Mouse (Mus musculus): ENCODE results near the gene Unc93a. TPM values are rescaled to one million over a fixed set of nuclear protein-coding genes. Genes with fewer than 3 reads are reported as not detected.
"Not testable (repeated sequence)": the region's sequence is repeated elsewhere in the genome, so short reads cannot be mapped to it uniquely, and the experiment has no call there.

The Unc93a gene
- total and polyA plus RNA-seq, 3 experiments = 0.06 TPM; not detected in 2

DNA sequence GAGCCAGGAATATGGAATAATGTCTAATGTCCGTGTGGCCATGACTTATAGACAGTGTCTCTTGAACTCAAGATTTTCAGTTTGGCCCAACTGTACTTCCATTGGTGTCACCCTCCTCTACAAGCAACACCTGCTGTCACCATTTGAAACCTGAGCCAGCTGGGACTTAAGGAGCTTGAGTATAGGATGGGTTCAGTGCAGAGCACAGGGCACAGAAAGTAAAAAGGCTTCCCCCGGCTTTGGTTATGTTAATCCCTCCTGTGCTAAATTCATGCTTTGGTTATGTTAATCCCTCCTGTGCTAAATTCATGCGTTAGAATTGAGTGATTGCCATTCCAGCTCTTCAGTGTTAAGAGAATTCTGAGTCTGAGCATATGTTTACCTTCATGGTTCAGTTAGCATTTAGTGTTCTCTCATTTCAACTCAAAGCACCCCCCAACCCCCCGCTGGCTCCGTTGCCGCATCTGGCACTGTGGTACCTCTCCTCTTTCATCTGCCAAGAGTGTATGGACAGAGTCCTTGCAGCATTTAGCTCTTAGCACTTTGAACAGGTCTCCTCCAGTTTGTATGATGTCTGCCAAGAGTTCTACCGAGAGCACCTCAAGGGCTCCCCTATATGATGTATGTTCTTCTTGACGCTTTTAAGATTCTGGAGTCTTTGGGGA lies 39.4 kb downstream of the Unc93a start:
- WGBS = 67% methylated on average over 8 of the region's 8 CpGs
- H3K27me3 ChIP-seq (ENCODE audit: control insufficient read depth, insufficient read depth, low read length); intact Hi-C loops (cut with DNase I); H3K4me3 ChIP-seq; H3K27ac ChIP-seq; H3K9ac ChIP-seq (ENCODE audit: low read depth, low read length); H3K79me2 ChIP-seq (replicated peaks; ENCODE audit: control insufficient read depth, insufficient read depth, low read length); H3K36me3 ChIP-seq (ENCODE audit: control insufficient read depth, insufficient read depth, low read length); H3K4me1 ChIP-seq (ENCODE audit: control insufficient read depth, insufficient read depth, low read length); DNase-seq: not testable (repeated sequence)

DNA sequence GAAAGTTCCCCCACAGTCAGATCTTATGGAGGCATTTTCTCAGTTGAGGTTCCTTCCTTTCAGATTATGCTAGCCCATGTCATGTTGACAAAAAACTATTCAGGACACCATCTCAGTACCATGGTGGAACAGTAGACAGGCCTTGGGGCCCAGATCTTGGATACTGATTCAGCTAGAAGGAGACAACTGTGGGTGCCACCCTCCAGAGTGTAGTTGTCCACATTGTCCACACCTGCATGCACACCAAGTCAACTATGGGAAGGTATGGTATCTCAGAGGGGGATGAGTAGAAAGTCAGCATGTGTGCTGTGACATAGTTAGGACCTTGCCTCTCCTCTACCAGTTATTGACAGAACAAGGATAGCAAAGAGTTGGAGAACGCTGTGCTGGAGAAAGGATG lies 40.1 kb downstream of the Unc93a start:
- H3K27ac ChIP-seq; H3K36me3 ChIP-seq (ENCODE audit: control insufficient read depth, insufficient read depth, low read length); H3K4me3 ChIP-seq; intact Hi-C loops (cut with DNase I); H3K27me3 ChIP-seq (ENCODE audit: control insufficient read depth, insufficient read depth, low read length); H3K9ac ChIP-seq (ENCODE audit: low read depth, low read length); H3K79me2 ChIP-seq (replicated peaks; ENCODE audit: control insufficient read depth, insufficient read depth, low read length); DNase-seq; H3K4me1 ChIP-seq (ENCODE audit: control insufficient read depth, insufficient read depth, low read length): not testable (repeated sequence)
- no CpG with 5 or more reads among the region's 1 CpGs for WGBS

DNA sequence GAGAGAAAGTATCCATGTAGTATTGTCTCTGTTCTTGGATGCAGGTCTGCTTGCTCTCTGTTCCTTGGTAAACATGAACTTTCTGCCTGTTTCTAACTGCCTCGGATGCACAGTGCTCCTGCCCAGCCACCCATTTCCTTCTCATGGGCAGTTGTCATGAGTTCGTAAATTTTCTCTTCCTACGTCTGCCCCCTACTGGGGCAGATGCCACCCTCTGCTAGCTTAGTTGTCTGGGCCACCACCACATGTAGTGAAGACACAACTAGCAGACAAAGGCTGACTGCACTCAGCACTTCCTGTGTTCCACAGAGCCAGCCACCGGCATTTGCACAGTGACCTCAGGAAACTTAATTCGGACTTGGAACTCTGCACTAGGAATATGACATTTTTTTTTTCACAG lies 62.4 kb downstream of the Unc93a start:
- H3K36me3 ChIP-seq (ENCODE audit: control insufficient read depth, insufficient read depth, low read length); H3K79me2 ChIP-seq (replicated peaks; ENCODE audit: control insufficient read depth, insufficient read depth, low read length); H3K27me3 ChIP-seq (ENCODE audit: control insufficient read depth, insufficient read depth, low read length); H3K27ac ChIP-seq; H3K9ac ChIP-seq (ENCODE audit: low read depth, low read length); H3K4me1 ChIP-seq (ENCODE audit: control insufficient read depth, insufficient read depth, low read length); intact Hi-C loops (cut with DNase I); H3K4me3 ChIP-seq; DNase-seq: not testable (repeated sequence)
- 43% methylated on average over 4 of the region's 5 CpGs for WGBS

DNA sequence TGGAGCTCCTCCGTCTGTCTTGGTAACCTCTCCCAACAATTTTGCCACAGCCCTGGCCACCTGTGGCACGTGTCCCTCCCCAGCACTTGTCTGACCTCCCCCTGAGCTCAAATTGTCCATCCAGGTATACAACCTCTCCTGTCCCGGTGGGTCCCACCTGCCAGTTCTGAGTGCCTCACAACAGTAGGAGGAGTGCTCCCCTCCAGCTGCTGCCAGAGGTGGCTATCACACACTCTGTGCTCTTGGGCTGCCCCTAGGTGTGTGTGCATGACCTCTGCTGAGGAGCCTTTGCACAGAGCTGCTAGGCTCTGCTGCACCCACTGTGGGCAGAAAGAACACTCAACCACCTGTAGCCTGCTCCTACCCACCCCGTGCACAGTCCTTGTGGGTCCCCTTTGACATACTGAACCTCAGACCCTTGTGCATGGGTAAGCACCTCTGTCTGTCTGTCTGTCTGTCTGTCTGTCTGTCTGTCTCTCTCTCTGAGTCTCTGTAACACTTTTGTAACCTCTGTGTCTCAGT lies 63.7 kb downstream of the Unc93a start:
- H3K4me1 ChIP-seq (ENCODE audit: control insufficient read depth, insufficient read depth, low read length); H3K27me3 ChIP-seq (ENCODE audit: control insufficient read depth, insufficient read depth, low read length); H3K9ac ChIP-seq (ENCODE audit: low read depth, low read length); H3K36me3 ChIP-seq (ENCODE audit: control insufficient read depth, insufficient read depth, low read length); DNase-seq; H3K4me3 ChIP-seq; H3K27ac ChIP-seq; intact Hi-C loops (cut with DNase I); H3K79me2 ChIP-seq (replicated peaks; ENCODE audit: control insufficient read depth, insufficient read depth, low read length): not testable (repeated sequence)
- WGBS = 100% methylated on average over 1 of the region's 4 CpGs

DNA sequence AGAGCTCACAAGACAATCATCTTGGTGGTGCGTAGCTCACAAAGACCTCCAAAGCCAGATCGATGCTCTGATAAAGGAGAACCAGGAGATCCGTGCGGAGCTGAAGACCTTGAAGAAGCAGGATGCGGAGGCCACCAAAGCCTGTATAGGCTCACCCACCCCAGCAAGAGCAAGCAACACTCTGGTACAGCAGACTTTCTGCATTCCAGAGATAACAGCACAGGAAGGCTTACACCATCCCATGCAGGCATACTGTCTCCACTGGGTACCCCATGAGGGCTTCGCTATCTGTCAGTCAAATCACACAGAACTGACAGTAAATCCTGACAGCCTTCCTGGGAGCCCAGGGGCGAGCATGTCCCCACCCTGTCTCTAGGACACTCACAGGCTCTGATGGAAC lies 68.7 kb downstream of the Unc93a start:
- H3K79me2 ChIP-seq (replicated peaks; ENCODE audit: control insufficient read depth, insufficient read depth, low read length); H3K27ac ChIP-seq; H3K4me1 ChIP-seq (ENCODE audit: control insufficient read depth, insufficient read depth, low read length); H3K36me3 ChIP-seq (ENCODE audit: control insufficient read depth, insufficient read depth, low read length); H3K9ac ChIP-seq (ENCODE audit: low read depth, low read length); DNase-seq; intact Hi-C loops (cut with DNase I); H3K4me3 ChIP-seq; H3K27me3 ChIP-seq (ENCODE audit: control insufficient read depth, insufficient read depth, low read length): not testable (repeated sequence)
- WGBS = 70% methylated on average over 5 of the region's 7 CpGs

DNA sequence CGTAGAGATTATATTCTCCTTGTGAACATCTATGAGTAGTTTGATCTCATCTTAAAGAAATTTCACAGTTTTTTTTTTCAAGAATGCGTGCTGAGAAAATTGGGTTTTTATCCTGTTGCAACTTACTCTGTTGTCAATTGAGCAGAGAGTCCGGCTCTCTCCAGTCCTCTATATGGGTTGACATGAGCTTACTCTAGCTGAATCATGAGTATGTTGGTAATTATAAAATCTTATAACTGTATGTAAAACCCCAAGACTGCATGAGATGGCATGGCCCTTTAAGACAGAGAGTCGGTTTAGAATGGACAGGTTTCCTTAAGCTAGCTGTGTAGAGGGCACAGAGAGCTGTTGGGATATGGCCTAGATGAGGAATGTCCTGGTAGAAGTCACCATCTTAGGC lies 70.8 kb downstream of the Unc93a start, which contains the start of gene Tcp10b:
TSS of gene Tcp10b (plus strand) at position 301 of the 400 bp plus-strand sequence.
- 85% methylated on average over 4 of the region's 4 CpGs for WGBS
- intact Hi-C loops (cut with DNase I); H3K27ac ChIP-seq; H3K9ac ChIP-seq (ENCODE audit: low read depth, low read length); H3K27me3 ChIP-seq (ENCODE audit: control insufficient read depth, insufficient read depth, low read length); H3K4me1 ChIP-seq (ENCODE audit: control insufficient read depth, insufficient read depth, low read length); H3K4me3 ChIP-seq; DNase-seq; H3K79me2 ChIP-seq (replicated peaks; ENCODE audit: control insufficient read depth, insufficient read depth, low read length); H3K36me3 ChIP-seq (ENCODE audit: control insufficient read depth, insufficient read depth, low read length): not testable (repeated sequence)

Other genes starting within 250 kb of the Unc93a start
- under 1 TPM; 0.42 to 0.93 TPM for gene Pnldc1, start 221.6 kb downstream of the Unc93a start, total RNA-seq (2021)
- 1.6 and 1.9 TPM in 2 replicates for gene Pnldc1, start 221.6 kb downstream of the Unc93a start, polyA plus RNA-seq (2012; rRNA removed)
- gene Tcp1, start 216.1 kb downstream of the Unc93a start, total RNA-seq (2021) = 100 to 1,000 TPM; 176 to 196 TPM
- 68.6 and 134 TPM in 2 replicates for gene Tcp1, start 216.1 kb downstream of the Unc93a start, polyA plus RNA-seq (2012; rRNA removed)
- 100 to 1,000 TPM; 151 to 160 TPM for gene Mrpl18, start 215.5 kb downstream of the Unc93a start, total RNA-seq (2021)
- 65.1 and 78.1 TPM in 2 replicates for gene Mrpl18, start 215.5 kb downstream of the Unc93a start, polyA plus RNA-seq (2012; rRNA removed)
- gene Acat3, start 191.2 kb downstream of the Unc93a start, total RNA-seq (2021) = not detected
- 0.32 and 0.33 TPM in 2 replicates for gene Acat3, start 191.2 kb downstream of the Unc93a start, polyA plus RNA-seq (2012; rRNA removed)
- gene Acat2, start 171.1 kb downstream of the Unc93a start, total RNA-seq (2021) = 1 to 10 TPM; 5.7 to 6.9 TPM
- gene Acat2, start 171.1 kb downstream of the Unc93a start, polyA plus RNA-seq (2012; rRNA removed) = 6.5 and 6.6 TPM in 2 replicates
- 10 to 100 TPM; 30.7 to 34.0 TPM for gene Wtap, start 137.6 kb downstream of the Unc93a start, total RNA-seq (2021)
- 12.3 and 24.2 TPM in 2 replicates for gene Wtap, start 137.6 kb downstream of the Unc93a start, polyA plus RNA-seq (2012; rRNA removed)
- gene Sod2, start 125.0 kb downstream of the Unc93a start, total RNA-seq (2021) = 1,000 to 10,000 TPM in 1 of 2 experiments, 100 to 1,000 TPM in 1; 961 to 1,111 TPM
- 895 and 1,105 TPM in 2 replicates for gene Sod2, start 125.0 kb downstream of the Unc93a start, polyA plus RNA-seq (2012; rRNA removed)
- gene Gpr31b, start 79.5 kb downstream of the Unc93a start, total RNA-seq (2021) = under 1 TPM in 1 of 2 experiments, not detected in 1; 0.32 TPM
- 0.31 TPM in 1 of 2 replicates, not detected in the other for gene Gpr31b, start 79.5 kb downstream of the Unc93a start, polyA plus RNA-seq (2012; rRNA removed)
- gene Tcp10b, start 70.7 kb downstream of the Unc93a start, total RNA-seq (2021) = not detected
- 0.06 and 0.09 TPM in 2 replicates for gene Tcp10b, start 70.7 kb downstream of the Unc93a start, polyA plus RNA-seq (2012; rRNA removed)
- not detected for gene Smok2a, start 89.4 kb upstream of the Unc93a start, total RNA-seq (2021)
- not detected in 2 replicates for gene Smok2a, start 89.4 kb upstream of the Unc93a start, polyA plus RNA-seq (2012; rRNA removed)
- not detected for gene Smok2b, start 98.4 kb upstream of the Unc93a start, total RNA-seq (2021)
- not detected in 2 replicates for gene Smok2b, start 98.4 kb upstream of the Unc93a start, polyA plus RNA-seq (2012; rRNA removed)
- gene Tcp10c, start 222.8 kb upstream of the Unc93a start, total RNA-seq (2021) = not detected
- 0.06 TPM in 1 of 2 replicates, not detected in the other for gene Tcp10c, start 222.8 kb upstream of the Unc93a start, polyA plus RNA-seq (2012; rRNA removed)

Measured in heart, adult 2 months (tissue).